Mouse (Mus musculus): ENCODE data around the gene 1700029H14Rik. TPM values are rescaled to one million over a fixed set of nuclear protein-coding genes. Genes with fewer than 3 reads are reported as not detected.

Gene 1700029H14Rik
- not detected in 2 replicates for polyA plus RNA-seq (2012; rRNA removed)

DNA sequence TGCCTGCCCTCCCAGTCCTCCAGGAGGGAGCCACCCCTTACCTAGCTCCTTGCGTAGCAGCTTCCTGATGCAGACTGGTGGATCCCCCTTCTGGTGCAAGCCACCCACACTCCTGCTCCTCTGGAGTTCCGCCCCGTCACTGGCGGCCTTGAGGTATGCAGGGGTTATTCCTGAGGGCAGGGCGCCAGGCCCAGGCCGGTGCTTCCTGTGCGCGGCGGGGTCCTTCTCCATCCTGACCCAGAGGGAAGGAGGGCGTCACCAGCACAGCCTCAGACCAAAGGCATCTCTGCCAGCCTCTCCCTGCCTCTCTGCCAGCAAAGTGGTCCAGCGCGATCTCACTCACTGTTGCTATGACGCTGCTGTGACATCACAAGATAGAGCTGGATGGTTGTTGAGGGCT, at the start of gene 1700029H14Rik:
Gene 1700029H14Rik (minus strand): TSS at position 344 of the 400 bp plus-strand sequence.
- no peak within 1 kb of the TSS for H3K4me3 ChIP-seq (ENCODE audit: insufficient read depth, low read depth, low read length)
- peak; percentile 49 for DNase-seq
- H3K27me3 ChIP-seq (replicated peaks; ENCODE audit: control insufficient read depth, insufficient read depth, low read length): no peaks in the 10 kb centered on the region
- 29% methylated on average over 13 of the region's 13 CpGs for WGBS
- H3K36me3 ChIP-seq (ENCODE audit: control insufficient read depth, insufficient read depth, low read length): no peaks in the 10 kb centered on the region
- no peaks in the 10 kb centered on the region for H3K4me1 ChIP-seq (ENCODE audit: control insufficient read depth, insufficient read depth, low read length)
- no peak within 1 kb of the TSS for H3K27ac ChIP-seq (ENCODE audit: insufficient read depth, low read depth, low read length)
- TF ChIP-seq POLR2A (IDR thresholded peaks at IDR 0.05; ENCODE audit: low read depth, low read length) (no peak), CTCF (conservative IDR thresholded peaks at IDR 0.05; ENCODE audit: insufficient read depth, insufficient read length, low read depth, low read length) (no peak)

DNA sequence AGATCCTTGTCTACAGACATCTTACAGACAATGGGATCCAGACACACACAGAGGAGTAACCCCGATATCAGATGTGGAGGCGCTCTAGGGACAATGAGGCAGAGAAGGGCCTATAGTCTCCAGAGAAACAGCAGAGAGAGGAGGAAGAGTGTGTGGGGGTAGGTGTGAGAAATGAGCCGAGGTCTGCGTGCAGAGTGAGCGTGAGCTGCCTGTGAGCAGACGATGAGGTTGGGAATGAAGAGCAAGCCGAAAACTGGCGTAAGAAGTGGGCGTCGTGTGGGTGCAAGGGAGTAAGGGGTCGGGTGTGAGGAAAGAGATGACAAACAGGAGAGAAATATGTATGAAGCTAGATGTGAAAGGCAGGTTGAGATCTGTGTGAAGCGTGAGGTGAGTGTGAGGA, 49.4 kb upstream of the 1700029H14Rik start:
- WGBS: 91% methylated on average over 12 of the region's 12 CpGs
- DNase-seq: no peak
- no peaks in the 10 kb centered on the region for H3K4me1 ChIP-seq (ENCODE audit: control insufficient read depth, insufficient read depth, low read length)
- no peak overlapping the region for H3K27ac ChIP-seq (ENCODE audit: insufficient read depth, low read depth, low read length)
- H3K27me3 ChIP-seq (replicated peaks; ENCODE audit: control insufficient read depth, insufficient read depth, low read length): no peaks in the 10 kb centered on the region
- H3K36me3 ChIP-seq (ENCODE audit: control insufficient read depth, insufficient read depth, low read length): no peaks in the 10 kb centered on the region
- H3K4me3 ChIP-seq (ENCODE audit: insufficient read depth, low read depth, low read length): no peak overlapping the region
- TF ChIP-seq CTCF (conservative IDR thresholded peaks at IDR 0.05; ENCODE audit: insufficient read depth, insufficient read length, low read depth, low read length) (no peak), POLR2A (IDR thresholded peaks at IDR 0.05; ENCODE audit: low read depth, low read length) (no peak)

DNA sequence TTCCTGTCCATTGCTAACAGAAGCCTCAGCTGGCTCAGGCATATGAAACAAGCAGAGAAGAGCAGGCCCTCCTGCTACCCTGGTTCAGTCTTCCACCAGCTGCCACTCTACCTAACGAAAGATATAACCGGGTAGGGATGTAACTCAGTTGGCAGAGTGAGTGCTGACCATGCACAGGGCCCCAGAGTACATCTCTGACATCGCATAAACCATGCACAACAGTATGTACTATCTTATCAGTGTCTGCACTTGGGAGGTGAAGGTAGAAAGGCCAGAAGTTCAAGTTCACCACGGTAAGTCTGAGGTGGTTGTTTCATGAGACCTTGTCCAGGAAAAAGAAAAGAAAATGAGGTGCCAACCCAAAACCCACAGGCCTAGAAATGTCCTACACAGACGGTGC, 47.7 kb upstream of the 1700029H14Rik start:
- no peaks in the 10 kb centered on the region for H3K4me1 ChIP-seq (ENCODE audit: control insufficient read depth, insufficient read depth, low read length)
- TF ChIP-seq POLR2A (IDR thresholded peaks at IDR 0.05; ENCODE audit: low read depth, low read length) (no peak), CTCF (conservative IDR thresholded peaks at IDR 0.05; ENCODE audit: insufficient read depth, insufficient read length, low read depth, low read length) (no peak)
- DNase-seq: no peak
- no peak overlapping the region for H3K27ac ChIP-seq (ENCODE audit: insufficient read depth, low read depth, low read length)
- no peaks in the 10 kb centered on the region for H3K27me3 ChIP-seq (replicated peaks; ENCODE audit: control insufficient read depth, insufficient read depth, low read length)
- WGBS: 78% methylated on average over 5 of the region's 5 CpGs
- no peaks in the 10 kb centered on the region for H3K36me3 ChIP-seq (ENCODE audit: control insufficient read depth, insufficient read depth, low read length)
- H3K4me3 ChIP-seq (ENCODE audit: insufficient read depth, low read depth, low read length): no peak overlapping the region

GRCm38 (mm10) chr8:13608946-13609345, 46.7 kb upstream of the 1700029H14Rik start:
- H3K27ac ChIP-seq (ENCODE audit: insufficient read depth, low read depth, low read length): no peak overlapping the region
- no peaks in the 10 kb centered on the region for H3K36me3 ChIP-seq (ENCODE audit: control insufficient read depth, insufficient read depth, low read length)
- no peaks in the 10 kb centered on the region for H3K4me1 ChIP-seq (ENCODE audit: control insufficient read depth, insufficient read depth, low read length)
- H3K27me3 ChIP-seq (replicated peaks; ENCODE audit: control insufficient read depth, insufficient read depth, low read length): no peaks in the 10 kb centered on the region
- DNase-seq: no peak
- no peak overlapping the region for H3K4me3 ChIP-seq (ENCODE audit: insufficient read depth, low read depth, low read length)
- TF ChIP-seq POLR2A (IDR thresholded peaks at IDR 0.05; ENCODE audit: low read depth, low read length): no peak
- no peak for TF ChIP-seq CTCF (conservative IDR thresholded peaks at IDR 0.05; ENCODE audit: insufficient read depth, insufficient read length, low read depth, low read length)
- WGBS: 92% methylated on average over 6 of the region's 6 CpGs

GRCm38 (mm10) chr8:13605920-13606480, 43.7 kb upstream of the 1700029H14Rik start:
- Histone ChIP-seq H3K27me3 (replicated peaks; ENCODE audit: control insufficient read depth, insufficient read depth, low read length) (no peaks in the 10 kb centered on the region), H3K27ac (ENCODE audit: insufficient read depth, low read depth, low read length) (no peak overlapping the region), H3K4me1 (ENCODE audit: control insufficient read depth, insufficient read depth, low read length) (no peaks in the 10 kb centered on the region), H3K4me3 (ENCODE audit: insufficient read depth, low read depth, low read length) (no peak overlapping the region), H3K36me3 (ENCODE audit: control insufficient read depth, insufficient read depth, low read length) (no peaks in the 10 kb centered on the region)
- DNase-seq: no peak
- TF ChIP-seq POLR2A (IDR thresholded peaks at IDR 0.05; ENCODE audit: low read depth, low read length) (no peak), CTCF (conservative IDR thresholded peaks at IDR 0.05; ENCODE audit: insufficient read depth, insufficient read length, low read depth, low read length) (no peak)
- WGBS: 89% methylated on average over 7 of the region's 7 CpGs

GRCm38 (mm10) chr8:13602621-13603020, 40.4 kb upstream of the 1700029H14Rik start:
- Histone ChIP-seq H3K4me3 (ENCODE audit: insufficient read depth, low read depth, low read length) (no peak overlapping the region), H3K36me3 (ENCODE audit: control insufficient read depth, insufficient read depth, low read length) (no peaks in the 10 kb centered on the region), H3K27ac (ENCODE audit: insufficient read depth, low read depth, low read length) (no peak overlapping the region), H3K4me1 (ENCODE audit: control insufficient read depth, insufficient read depth, low read length) (no peaks in the 10 kb centered on the region), H3K27me3 (replicated peaks; ENCODE audit: control insufficient read depth, insufficient read depth, low read length) (no peaks in the 10 kb centered on the region)
- TF ChIP-seq POLR2A (IDR thresholded peaks at IDR 0.05; ENCODE audit: low read depth, low read length) (no peak), CTCF (conservative IDR thresholded peaks at IDR 0.05; ENCODE audit: insufficient read depth, insufficient read length, low read depth, low read length) (peak; percentile 52)
- WGBS: 78% methylated on average over 8 of the region's 8 CpGs
- DNase-seq: no peak

DNA sequence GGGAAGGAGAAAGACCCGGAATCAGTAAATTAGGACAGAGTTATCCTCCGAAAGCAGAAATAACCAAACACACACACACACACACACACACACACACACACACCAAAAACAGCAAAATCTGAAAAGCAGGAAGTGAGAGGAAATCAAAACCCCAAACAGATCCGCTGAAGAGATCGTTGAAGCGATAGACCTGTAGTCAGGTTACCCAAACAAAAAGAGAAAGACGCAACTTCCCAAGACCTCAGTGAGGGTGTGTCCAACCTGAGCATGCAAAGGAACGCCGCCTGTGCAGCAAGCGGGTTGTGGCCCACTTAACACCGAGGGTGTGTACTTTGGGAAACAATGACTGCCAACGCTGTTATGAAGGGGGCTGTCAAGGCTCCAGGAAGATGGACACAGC, 38.9 kb upstream of the 1700029H14Rik start:
- no peaks in the 10 kb centered on the region for H3K4me1 ChIP-seq (ENCODE audit: control insufficient read depth, insufficient read depth, low read length)
- H3K27me3 ChIP-seq (replicated peaks; ENCODE audit: control insufficient read depth, insufficient read depth, low read length): no peaks in the 10 kb centered on the region
- 61% methylated on average over 11 of the region's 11 CpGs for WGBS
- TF ChIP-seq POLR2A (IDR thresholded peaks at IDR 0.05; ENCODE audit: low read depth, low read length): no peak
- TF ChIP-seq CTCF (conservative IDR thresholded peaks at IDR 0.05; ENCODE audit: insufficient read depth, insufficient read length, low read depth, low read length): no peak
- no peak overlapping the region for H3K4me3 ChIP-seq (ENCODE audit: insufficient read depth, low read depth, low read length)
- H3K27ac ChIP-seq (ENCODE audit: insufficient read depth, low read depth, low read length): peak overlapping the region; percentile 1; the same call in 1 of the 2 replicates
- H3K36me3 ChIP-seq (ENCODE audit: control insufficient read depth, insufficient read depth, low read length): no peaks in the 10 kb centered on the region
- DNase-seq: peak; percentile 35

Data from kidney, adult 2 months (tissue).